Mouse (Mus musculus) CH12.LX (cell line): ENCODE data around the gene Spic. TPM values are rescaled to one million over a fixed set of nuclear protein-coding genes. Genes with fewer than 3 reads are reported as not detected.
A peak's percentile ranks its signal among the peaks of the same experiment; 100 is the strongest.

Source experiments
- DNase-seq: peaks from one replicate; pipeline ENCODE4 v3.0.0-alpha.2; 2013; ENCODE audit errors: extremely low read depth
- H3K27ac ChIP-seq: 2 replicates; pipeline ENCODE4 v1.5.1; 2012; ENCODE audit warnings: low read depth, mild to moderate bottlenecking, control low read depth, moderate library complexity; ENCODE audit not compliant: insufficient read depth
- H3K27me3 ChIP-seq: replicated peaks from 2 replicates; pipeline ENCODE3; 2012; ENCODE audit warnings: inconsistent platforms
- H3K36me3 ChIP-seq, 2 experiments: replicated peaks in 1 of 2; 2 replicates each; pipeline versions ENCODE3 to v1.6.1; 2012; ENCODE audit warnings: inconsistent platforms in 1 of 2, low read length in 1 of 2, mild to moderate bottlenecking in 1 of 2, mixed read lengths in 1 of 2, moderate library complexity in 1 of 2; ENCODE audit not compliant: control insufficient read depth in 1 of 2, insufficient read depth in 1 of 2
- H3K4me1 ChIP-seq, 2 experiments: 2 replicates each; pipeline ENCODE4 v1.6.1; 2012; ENCODE audit warnings: inconsistent platforms in 1 of 2, moderate library complexity in 1 of 2; ENCODE audit not compliant: insufficient read depth in 2 of 2, control insufficient read depth in 1 of 2
- H3K4me2 ChIP-seq: 2 replicates; pipeline ENCODE4 v1.6.1; 2012; ENCODE audit warnings: low read depth, mild to moderate bottlenecking, control low read depth; ENCODE audit not compliant: poor library complexity, insufficient read depth, severe bottlenecking
- H3K4me3 ChIP-seq, 3 experiments: fragments of 150-350 bp in 1 of 3; sonication (generic) in 1 of 3; replicated peaks in 1 of 3; 2 replicates each; pipeline versions ENCODE3 to v1.5.1; 2011 to 2012; ENCODE audit warnings: low read depth in 2 of 3, low read length in 2 of 3, mild to moderate bottlenecking in 2 of 3, moderate library complexity in 2 of 3, control low read depth in 1 of 3, improper control_type of control experiment in 1 of 3, inconsistent platforms in 1 of 3, mixed read lengths in 1 of 3; ENCODE audit not compliant: poor library complexity in 1 of 3
- H3K79me2 ChIP-seq: replicated peaks from 2 replicates; pipeline ENCODE4 v1.6.1; 2012; ENCODE audit warnings: mild to moderate bottlenecking, moderate library complexity; ENCODE audit not compliant: control insufficient read depth, poor library complexity, insufficient read depth, severe bottlenecking; ENCODE audit errors: extremely low read depth
- H3K9ac ChIP-seq: 2 replicates; pipeline ENCODE4 v1.6.1; 2012; ENCODE audit warnings: low read depth, mild to moderate bottlenecking, control low read depth, moderate library complexity; ENCODE audit not compliant: insufficient read depth
- H3K9me3 ChIP-seq: replicated peaks from 2 replicates; pipeline ENCODE3; 2012; ENCODE audit warnings: low read length, inconsistent platforms, mixed read lengths
- GABPA ChIP-seq: IDR thresholded peaks from 2 replicates; pipeline ENCODE4 v1.6.1; 2012; ENCODE audit warnings: low read depth, low read length, improper control_type of control experiment, inconsistent platforms; ENCODE audit not compliant: insufficient replicate concordance
- JUND ChIP-seq: conservative IDR thresholded peaks from 2 replicates; pipeline ENCODE4 v1.6.1; 2011; ENCODE audit warnings: low read depth, low read length, improper control_type of control experiment
- KAT2A ChIP-seq: IDR thresholded peaks from 2 replicates; pipeline ENCODE4 v1.6.1; 2012; ENCODE audit warnings: low read length, improper control_type of control experiment, inconsistent platforms; ENCODE audit not compliant: insufficient replicate concordance
- MAX ChIP-seq: IDR thresholded peaks from 2 replicates; pipeline ENCODE4 v1.6.1; 2011; ENCODE audit warnings: low read length, improper control_type of control experiment
- MXI1 ChIP-seq: IDR thresholded peaks from 2 replicates; pipeline ENCODE4 v1.6.1; 2011; ENCODE audit warnings: mild to moderate bottlenecking, low read depth, low read length, improper control_type of control experiment
- NRF1 ChIP-seq: IDR thresholded peaks from 2 replicates; pipeline ENCODE4 v1.6.1; 2014; ENCODE audit warnings: low read depth, mild to moderate bottlenecking, inconsistent platforms, low read length, improper control_type of control experiment, moderate library complexity
- POLR2AphosphoS2 ChIP-seq: IDR thresholded peaks from 2 replicates; pipeline ENCODE4 v1.6.1; 2011; ENCODE audit warnings: low read depth, low read length, improper control_type of control experiment
- SMC3 ChIP-seq: IDR thresholded peaks from 2 replicates; pipeline ENCODE4 v1.6.1; 2011; ENCODE audit warnings: low read depth, low read length, improper control_type of control experiment
- UBTF ChIP-seq: IDR thresholded peaks from 2 replicates; pipeline ENCODE4 v1.6.1; 2012; ENCODE audit warnings: low read depth, mild to moderate bottlenecking, inconsistent platforms, low read length, improper control_type of control experiment, moderate library complexity
- USF1 ChIP-seq: IDR thresholded peaks from 2 replicates; pipeline ENCODE4 v1.6.1; 2014; ENCODE audit warnings: low read depth, mild to moderate bottlenecking, inconsistent platforms, low read length, improper control_type of control experiment
- USF2 ChIP-seq: conservative IDR thresholded peaks from 2 replicates; pipeline ENCODE4 v1.6.1; 2011; ENCODE audit warnings: low read depth, low read length, improper control_type of control experiment
- ZC3H11A ChIP-seq: IDR thresholded peaks from 2 replicates; pipeline ENCODE4 v1.6.1; 2012; ENCODE audit warnings: low read depth, mild to moderate bottlenecking, inconsistent platforms, low read length, improper control_type of control experiment
- ZMIZ1 ChIP-seq: IDR thresholded peaks from 2 replicates; pipeline ENCODE4 v1.6.1; 2012; ENCODE audit warnings: low read depth, mild to moderate bottlenecking, inconsistent platforms, low read length, improper control_type of control experiment
- dilution Hi-C: fragments of 300-500 bp; cut with MboI; formaldehyde crosslinking; loops from 2 replicates; pipeline ENCODE4 v1.14.3; 2020; ENCODE audit warnings: low sequenced_read_pairs; ENCODE audit not compliant: extremely low pct_unique_long_range_greater_than_20kb, extremely low pct_ligation_motif_present
- in situ Hi-C: fragments of 300-500 bp; cut with MboI; formaldehyde crosslinking; loops from 3 replicates; pipeline ENCODE4 v1.14.3; 2019; ENCODE audit warnings: low sequenced_read_pairs, low pct_ligation_motif_present, low pct_unique_long_range_greater_than_20kb, mixed read lengths
- polyA plus RNA-seq: library from polyadenylated mRNA; unstranded; fragments of >175 nt; gene quantifications from 2 replicates; pipeline ENCODE4 v1.2.1, GENCODE M21; 2012; ENCODE audit warnings: low read depth; ENCODE audit not compliant: insufficient read length
- total RNA-seq, 2 experiments: library from RNA; depleted of rRNA; stranded (reverse); fragments of 300-350 nt in 1 of 2; fragments of >200 nt in 1 of 2; gene quantifications; 2 replicates each; pipeline ENCODE4 v1.2.3; 2012 to 2014

The Spic gene
- total RNA-seq (2012; rRNA removed), result 0.08 and 0.13 TPM in 2 replicates
- 0.97 and 1.2 TPM in 2 replicates for total RNA-seq (2014; rRNA removed)
- polyA plus RNA-seq, result 1.1 and 1.3 TPM in 2 replicates

DNA sequence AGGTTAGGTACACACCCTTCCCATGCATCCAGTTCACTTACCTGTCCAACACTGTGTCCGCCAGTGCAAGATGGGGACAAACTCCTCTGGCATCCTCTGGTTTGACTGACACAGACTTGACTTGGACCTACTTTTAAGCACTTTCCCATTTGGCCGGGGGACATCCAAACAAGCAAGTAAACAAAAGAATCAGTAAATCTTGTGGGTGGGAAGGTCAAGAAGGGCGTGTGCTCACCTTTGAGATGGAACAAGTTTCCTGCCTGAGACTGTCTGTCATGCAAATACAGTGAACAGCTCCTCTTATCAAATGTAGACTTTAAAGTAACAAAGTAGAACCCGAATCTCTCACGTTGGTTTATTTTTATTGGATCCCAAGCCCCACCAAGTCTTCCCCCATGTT, at the start of gene Spic:
TSS of gene Spic (minus strand) at position 91 of the 400 bp plus-strand sequence.
- no peak for TF ChIP-seq SMC3
- TF ChIP-seq JUND, result no peak
- TF ChIP-seq UBTF, result no peak
- TF ChIP-seq USF2, result no peak
- no peak for TF ChIP-seq KAT2A
- TF ChIP-seq ZC3H11A, result no peak
- no peak for TF ChIP-seq GABPA
- TF ChIP-seq USF1, result no peak
- H3K36me3 ChIP-seq, result no peaks in the 10 kb centered on the region
- no peaks in the 10 kb centered on the region for H3K79me2 ChIP-seq
- H3K9ac ChIP-seq, result no peak within 1 kb of the TSS
- no peak within 1 kb of the TSS for H3K27ac ChIP-seq
- in situ Hi-C loops (no loop called here), dilution Hi-C loops (no loop called here)
- peak within 1 kb of the TSS in 1 of 3 experiments; percentile 21 for H3K4me3 ChIP-seq
- H3K27me3 ChIP-seq, result no peaks in the 10 kb centered on the region
- H3K9me3 ChIP-seq, result no peaks in the 10 kb centered on the region
- DNase-seq, result no peak
- H3K4me1 ChIP-seq, result peaks cover 5 to 6% of the 10 kb centered on the region in 2 experiments
- no peak within 1 kb of the TSS for H3K4me2 ChIP-seq

DNA sequence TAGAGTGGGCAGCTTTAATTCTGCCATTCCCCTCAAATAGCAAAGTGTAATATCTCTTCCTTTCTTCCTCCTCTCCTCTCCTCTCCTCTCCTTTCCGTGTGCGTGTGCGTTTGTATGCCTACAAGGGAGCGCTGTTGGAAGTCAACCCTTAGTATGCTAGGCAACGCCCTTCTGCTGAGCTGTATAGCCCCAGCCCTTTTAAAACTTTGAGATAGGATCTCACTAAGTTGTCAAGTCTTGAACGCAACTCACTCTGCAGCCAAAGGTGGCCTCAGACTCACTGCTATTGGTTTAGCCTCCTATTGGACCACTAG, 47.5 kb upstream of the Spic start:
- H3K4me1 ChIP-seq, result peaks cover 2 to 16% of the 10 kb centered on the region in 2 experiments; a peak in 2 of 4 replicates
- H3K27me3 ChIP-seq, result no peaks in the 10 kb centered on the region
- dilution Hi-C loops, result no loop called here
- peaks cover 19% of the 10 kb centered on the region for H3K79me2 ChIP-seq
- in situ Hi-C loops, result loop anchor here (5.0 kb wide), 1 partner anchor 350 kb away; no protein-coding TSS in a partner anchor
- H3K9ac ChIP-seq, result peak overlapping the region; percentile 87
- H3K36me3 ChIP-seq, result peaks cover under 1 to 25% of the 10 kb centered on the region in 2 experiments
- H3K4me2 ChIP-seq, result peak overlapping the region; percentile 92
- no peak overlapping the region for H3K27ac ChIP-seq
- TF ChIP-seq POLR2AphosphoS2 (no peak), SMC3 (no peak), ZMIZ1 (no peak), MAX (no peak), KAT2A (no peak)
- TF ChIP-seq, all 38 proteins: peak for 0
- Histone ChIP-seq H3K9me3 (no peaks in the 10 kb centered on the region), H3K4me3 (peak overlapping the region; percentile 72 to 90 (median 84))
- no peak for DNase-seq

DNA sequence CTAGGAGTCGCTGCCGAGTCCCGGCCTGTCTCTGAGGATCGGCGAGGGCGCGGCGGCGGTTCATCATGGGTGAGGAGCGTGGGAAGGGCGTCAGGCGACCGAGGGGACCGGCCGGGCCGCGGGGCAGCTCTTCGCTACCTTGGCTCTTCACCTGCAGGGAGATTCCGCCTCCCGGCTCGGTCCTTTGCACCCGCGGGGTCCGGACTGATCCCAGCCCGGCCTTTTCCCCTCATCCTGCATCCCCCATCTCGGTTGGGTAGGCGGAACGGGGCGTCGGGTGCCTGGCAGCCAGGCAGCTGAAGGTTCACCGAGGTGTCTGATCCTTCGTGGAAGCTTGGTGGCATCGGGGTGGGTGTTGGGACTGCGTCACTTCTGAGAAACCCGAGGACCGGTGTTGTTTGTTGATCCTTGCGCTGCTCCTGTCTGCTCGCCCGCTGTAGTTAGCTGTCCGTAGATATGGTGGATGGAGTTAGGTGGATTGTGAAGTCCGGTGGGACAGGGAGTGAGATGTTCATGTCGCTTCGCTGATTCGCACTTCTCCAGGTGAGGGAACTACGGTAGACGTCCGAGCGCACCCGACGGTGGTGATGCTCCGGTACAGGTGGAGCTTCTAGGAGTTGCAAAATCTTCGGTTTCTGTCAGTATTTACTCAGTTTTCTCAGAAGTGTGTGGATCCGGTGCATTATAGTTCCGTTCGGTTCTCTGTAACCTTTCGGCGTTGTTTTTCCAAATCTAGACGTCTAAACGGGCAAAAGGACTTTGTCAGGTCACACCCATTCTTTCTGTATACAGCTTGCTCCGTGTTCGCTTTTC, 46.9 kb upstream of the Spic start:
- in situ Hi-C loops (loop anchor here (5.0 kb wide), 1 partner anchor 349 kb away; no protein-coding TSS in a partner anchor), dilution Hi-C loops (no loop called here)
- Histone ChIP-seq H3K9ac (peak overlapping the region; percentile 87), H3K9me3 (no peaks in the 10 kb centered on the region), H3K27me3 (no peaks in the 10 kb centered on the region), H3K4me2 (peak overlapping the region; percentile 92), H3K36me3 (peaks cover 0 to 19% of the 10 kb centered on the region in 2 experiments), H3K4me1 (peaks cover 2 to 16% of the 10 kb centered on the region in 2 experiments; a peak in 2 of 4 replicates), H3K4me3 (peak overlapping the region; percentile 72 to 90 (median 84)), H3K27ac (no peak overlapping the region), H3K79me2 (peaks cover 19% of the 10 kb centered on the region)
- peak; percentile 1; the same call in 1 of the 2 replicates for TF ChIP-seq MXI1
- TF ChIP-seq SMC3, result no peak
- TF ChIP-seq ZMIZ1, result no peak
- no peak for TF ChIP-seq NRF1
- TF ChIP-seq MAX, result peak; percentile 11; the same call in 1 of the 2 replicates
- no peak for DNase-seq
